10 mouse cellular contexts compared by ENCODE assay signal in genomic region chr1:61139984-61140648, GRCm38 (mm10).
DNase-seq lines count a peak whose midpoint lies in the region; ATAC-seq and TF ChIP-seq lines count a peak whose summit lies in the region.
"Had no signal": no experiment of that assay in that cellular context is flagged by ENCODE, and none has a peak within 500 bp of the region (broad histone marks: within the 10 kb centered on the region; RNA-seq: fewer than 3 reads in every experiment).

No protein-coding gene starts in this region.

- no peaks in the 10 kb centered on the region for H3K9me3 ChIP-seq in forebrain, embryonic 12.5 days
- H3K9me3 ChIP-seq in intestine, postnatal 0 days (ENCODE audit: control insufficient read depth): no peaks in the 10 kb centered on the region
- no peaks in the 10 kb centered on the region for H3K9me3 ChIP-seq in neural tube, embryonic 14.5 days (ENCODE audit: control insufficient read depth, low read length)
- H3K9me3 ChIP-seq in heart, embryonic 12.5 days (replicated peaks): no peaks in the 10 kb centered on the region
- H3K9me3 ChIP-seq: liver, embryonic 13.5 days had no signal

- H3K27me3 ChIP-seq in forebrain, embryonic 12.5 days: peaks cover 3% of the 10 kb centered on the region; the same call in 1 of the 2 replicates
- H3K27me3 ChIP-seq in intestine, postnatal 0 days (replicated peaks; ENCODE audit: control insufficient read depth, insufficient read depth, low read length): no peaks in the 10 kb centered on the region
- H3K27me3 ChIP-seq in neural tube, embryonic 14.5 days (ENCODE audit: control insufficient read depth, insufficient read depth, low read length): no peaks in the 10 kb centered on the region
- H3K27me3 ChIP-seq in heart, embryonic 12.5 days (replicated peaks): no peaks in the 10 kb centered on the region
- H3K27me3 ChIP-seq: liver, embryonic 13.5 days had no signal

- peak overlapping the region; percentile 48; the same call in 1 of the 2 replicates for H3K4me2 ChIP-seq in forebrain, embryonic 12.5 days
- 0 out of 2 replicates have a peak overlapping the region, but pooled peaks have one; percentile 6 for H3K4me2 ChIP-seq in intestine, postnatal 0 days (replicated peaks; ENCODE audit: low read depth)
- peak overlapping the region; percentile 27; the same call in 1 of the 2 replicates for H3K4me2 ChIP-seq in neural tube, embryonic 14.5 days (ENCODE audit: low read depth, low read length)
- no peak overlapping the region for H3K4me2 ChIP-seq in heart, embryonic 12.5 days

- peaks cover 66% of the 10 kb centered on the region for H3K4me1 ChIP-seq in forebrain, embryonic 12.5 days
- H3K4me1 ChIP-seq in intestine, postnatal 0 days (replicated peaks; ENCODE audit: control insufficient read depth, insufficient read depth, low read length): peaks cover 6% of the 10 kb centered on the region; the same call in 1 of the 2 replicates
- peaks cover 48% of the 10 kb centered on the region for H3K4me1 ChIP-seq in neural tube, embryonic 14.5 days (ENCODE audit: control insufficient read depth, insufficient read depth, low read length)
- peaks cover 33% of the 10 kb centered on the region for H3K4me1 ChIP-seq in heart, embryonic 12.5 days (replicated peaks)

- no peak for TF ChIP-seq CTCF in intestine, postnatal 0 days (IDR thresholded peaks at IDR 0.05; ENCODE audit: low read depth)

- H3K9ac ChIP-seq in forebrain, embryonic 12.5 days: no peak overlapping the region
- H3K9ac ChIP-seq in intestine, postnatal 0 days (ENCODE audit: low read depth, low read length): no peak overlapping the region
- no peak overlapping the region for H3K9ac ChIP-seq in neural tube, embryonic 14.5 days (replicated peaks; ENCODE audit: low read depth, low read length)
- H3K9ac ChIP-seq in heart, embryonic 12.5 days: no peak overlapping the region
- H3K9ac ChIP-seq: liver, embryonic 13.5 days had no signal

- peak overlapping the region; percentile 75 for H3K27ac ChIP-seq in forebrain, embryonic 12.5 days
- H3K27ac ChIP-seq in intestine, postnatal 0 days (ENCODE audit: low read depth, low read length): peak overlapping the region; percentile 21
- H3K27ac ChIP-seq in neural tube, embryonic 14.5 days (ENCODE audit: low read depth, low read length): peak overlapping the region; percentile 78
- no peak overlapping the region for H3K27ac ChIP-seq in heart, embryonic 12.5 days (ENCODE audit: poor library complexity, severe bottlenecking)
- H3K27ac ChIP-seq: heart, adult 2 months; liver, embryonic 13.5 days had no signal

- WGBS in forebrain, embryonic 12.5 days: 44% methylated on average over 10 of the region's 10 CpGs
- 40% methylated on average over 10 of the region's 10 CpGs for WGBS in intestine, postnatal 0 days
- WGBS in neural tube, embryonic 14.5 days: 26% methylated on average over 10 of the region's 10 CpGs
- WGBS in heart, embryonic 12.5 days: 29% methylated on average over 10 of the region's 10 CpGs

- no peak for ATAC-seq in CD4-positive, CD25-positive, alpha-beta regulatory T cell, adult 4 months
- ATAC-seq in forebrain, embryonic 12.5 days (ENCODE audit: low FRiP score): peak; percentile 39
- no peak for ATAC-seq in intestine, postnatal 0 days
- peak; percentile 60; the same call in 1 of the 2 replicates for ATAC-seq in neural tube, embryonic 14.5 days (ENCODE audit: low read depth)
- no peak for ATAC-seq in heart, embryonic 12.5 days (ENCODE audit: insufficient number of reproducible peaks, low FRiP score)

- DNase-seq in CD4-positive, CD25-positive, alpha-beta regulatory T cell, adult 2 months (ENCODE audit: low read depth, low spot score): peak; percentile 14
- DNase-seq in adrenal gland, adult 2 months: no peak
- no peak for DNase-seq in MN1 (ENCODE audit: low spot score)
- DNase-seq: heart, adult 2 months; liver, embryonic 13.5 days had no signal

- H3K4me3 ChIP-seq in forebrain, embryonic 12.5 days (replicated peaks): no peak overlapping the region
- H3K4me3 ChIP-seq in intestine, postnatal 0 days (ENCODE audit: low read depth, low read length): no peak overlapping the region
- H3K4me3 ChIP-seq in neural tube, embryonic 14.5 days (ENCODE audit: low read depth, low read length): no peak overlapping the region
- H3K4me3 ChIP-seq in heart, embryonic 12.5 days: no peak overlapping the region
- H3K4me3 ChIP-seq: liver, embryonic 13.5 days had no signal

- H3K36me3 ChIP-seq in forebrain, embryonic 12.5 days (replicated peaks): no peaks in the 10 kb centered on the region
- no peaks in the 10 kb centered on the region for H3K36me3 ChIP-seq in intestine, postnatal 0 days (ENCODE audit: control insufficient read depth, insufficient read depth)
- no peaks in the 10 kb centered on the region for H3K36me3 ChIP-seq in neural tube, embryonic 14.5 days (ENCODE audit: control insufficient read depth, insufficient read depth, low read length)
- H3K36me3 ChIP-seq in heart, embryonic 12.5 days: no peaks in the 10 kb centered on the region
- H3K36me3 ChIP-seq: liver, embryonic 13.5 days had no signal

Comparison
In these comparisons a context has a peak if more than half of its experiments do, and no peak if none do; other contexts are left out.
1. ATAC-seq: peak in forebrain, embryonic 12.5 days (single experiment) and neural tube, embryonic 14.5 days (single experiment); none in CD4-positive, CD25-positive, alpha-beta regulatory T cell, adult 4 months (single experiment), intestine, postnatal 0 days (single experiment) and heart, embryonic 12.5 days (single experiment).